Mouse (Mus musculus) heart, embryonic 10.5 days (tissue): Measurements from ENCODE around the gene Wdr19. TPM values are rescaled to one million over a fixed set of nuclear protein-coding genes. Genes with fewer than 3 reads are reported as not detected.
"Not testable (repeated sequence)": the region's sequence is repeated elsewhere in the genome, so short reads cannot be mapped to it uniquely, and the experiment has no call there.

Experiments used
- DNase-seq: peaks from one replicate; pipeline ENCODE4 v3.0.0-alpha.2; 2017; ENCODE audit warnings: low spot score
- H3K27ac ChIP-seq: fragments of 300-500 bp; sonication (generic); 2 replicates; pipeline ENCODE4 v1.5.1; 2016; ENCODE audit warnings: mild to moderate bottlenecking
- H3K27me3 ChIP-seq: fragments of 300-500 bp; sonication (generic); 2 replicates; pipeline ENCODE4 v1.6.1; 2016; ENCODE audit warnings: mild to moderate bottlenecking; ENCODE audit not compliant: poor library complexity, insufficient read depth, severe bottlenecking
- H3K36me3 ChIP-seq: fragments of 300-500 bp; sonication (generic); 2 replicates; pipeline ENCODE4 v1.6.1; 2016; ENCODE audit warnings: mild to moderate bottlenecking, moderate library complexity
- H3K4me1 ChIP-seq: fragments of 300-500 bp; sonication (generic); 2 replicates; pipeline ENCODE4 v1.6.1; 2016; ENCODE audit warnings: mild to moderate bottlenecking
- H3K4me3 ChIP-seq: fragments of 300-500 bp; sonication (generic); 2 replicates; pipeline ENCODE4 v1.5.1; 2016; ENCODE audit warnings: mild to moderate bottlenecking, moderate library complexity
- H3K9me3 ChIP-seq: fragments of 300-500 bp; sonication (generic); 2 replicates; pipeline ENCODE4 v1.6.1; 2016; ENCODE audit warnings: mild to moderate bottlenecking, moderate library complexity
- WGBS: fragments of 180-500 bp; shearing (Covaris S2); methylation state at CpG from one replicate; pipeline ENCODE4 v1.1.7; 2016; 5-methylcytosine and 5-hydroxymethylcytosine counted together
- polyA plus RNA-seq: library from polyadenylated mRNA; unstranded; fragments of >200 nt; fragmentation: Nextera tagmentation; extraction: Ambion mirVana; gene quantifications from 2 replicates; pipeline ENCODE4 v1.2.1, GENCODE M21; 2016

Gene Wdr19
- polyA plus RNA-seq, 1 experiment from 2014 or later = 7.3 TPM

GRCm38 (mm10) chr5:65287751-65288701 is 88.5 kb downstream of the Wdr19 start:
- H3K9me3 ChIP-seq = no peaks in the 10 kb centered on the region
- DNase-seq = no peak
- WGBS = 76% methylated on average over 24 of the region's 24 CpGs
- peaks cover 78% of the 10 kb centered on the region for H3K36me3 ChIP-seq
- no peak overlapping the region for H3K4me3 ChIP-seq
- H3K4me1 ChIP-seq = 0 out of 2 replicates have a peak, but pooled peaks cover 4% of the 10 kb centered on the region
- H3K27ac ChIP-seq = no peak overlapping the region
- H3K27me3 ChIP-seq = no peaks in the 10 kb centered on the region

- H3K27me3 ChIP-seq, H3K27ac ChIP-seq, H3K4me1 ChIP-seq, DNase-seq, H3K4me3 ChIP-seq, H3K9me3 ChIP-seq: not testable (repeated sequence)
- 74% methylated on average over 8 of the region's 8 CpGs for WGBS
- peaks cover 76% of the 10 kb centered on the region for H3K36me3 ChIP-seq
Measured at GRCm38 (mm10) chr5:65289009-65289408, 89.5 kb downstream of the Wdr19 start.

- 85% methylated on average over 6 of the region's 6 CpGs for WGBS
- no peaks in the 10 kb centered on the region for H3K27me3 ChIP-seq
- H3K9me3 ChIP-seq = no peaks in the 10 kb centered on the region
- no peak overlapping the region for H3K27ac ChIP-seq
- H3K36me3 ChIP-seq = peaks cover 75% of the 10 kb centered on the region
- DNase-seq = no peak
- H3K4me1 ChIP-seq = 0 out of 2 replicates have a peak, but pooled peaks cover 4% of the 10 kb centered on the region
- H3K4me3 ChIP-seq = no peak overlapping the region
Measured at GRCm38 (mm10) chr5:65293627-65294026, 94.1 kb downstream of the Wdr19 start.

GRCm38 (mm10) chr5:65294270-65294669 is 94.8 kb downstream of the Wdr19 start:
- Histone ChIP-seq H3K27me3 (no peaks in the 10 kb centered on the region), H3K4me3 (no peak overlapping the region), H3K36me3 (peaks cover 80% of the 10 kb centered on the region), H3K4me1 (0 out of 2 replicates have a peak, but pooled peaks cover 2% of the 10 kb centered on the region), H3K9me3 (no peaks in the 10 kb centered on the region), H3K27ac (no peak overlapping the region)
- WGBS = 56% methylated on average over 2 of the region's 2 CpGs
- no peak for DNase-seq

GRCm38 (mm10) chr5:65298167-65298950 is 98.9 kb downstream of the Wdr19 start:
- WGBS = 51% methylated on average over 7 of the region's 7 CpGs
- Histone ChIP-seq H3K36me3 (peaks cover 72% of the 10 kb centered on the region), H3K27ac (no peak overlapping the region), H3K4me3 (no peak overlapping the region), H3K27me3 (no peaks in the 10 kb centered on the region), H3K4me1 (0 out of 2 replicates have a peak, but pooled peaks cover 2% of the 10 kb centered on the region), H3K9me3 (no peaks in the 10 kb centered on the region)
- DNase-seq = no peak

- not testable (repeated sequence) for DNase-seq, H3K9me3 ChIP-seq, H3K27ac ChIP-seq, H3K27me3 ChIP-seq, H3K4me3 ChIP-seq, H3K4me1 ChIP-seq
- WGBS = 86% methylated on average over 1 of the region's 1 CpGs
- H3K36me3 ChIP-seq = peaks cover 73% of the 10 kb centered on the region
Measured at GRCm38 (mm10) chr5:65299623-65300022, 100.1 kb downstream of the Wdr19 start.

GRCm38 (mm10) chr5:65300121-65300520 is 100.6 kb downstream of the Wdr19 start:
- Histone ChIP-seq H3K4me3 (no peak overlapping the region), H3K9me3 (no peaks in the 10 kb centered on the region), H3K36me3 (peaks cover 74% of the 10 kb centered on the region), H3K4me1 (0 out of 2 replicates have a peak, but pooled peaks cover 2% of the 10 kb centered on the region), H3K27me3 (no peaks in the 10 kb centered on the region), H3K27ac (no peak overlapping the region)
- 90% methylated on average over 9 of the region's 9 CpGs for WGBS
- no peak for DNase-seq

GRCm38 (mm10) chr5:65305516-65305915 is 106.0 kb downstream of the Wdr19 start:
- Histone ChIP-seq H3K4me3 (no peak overlapping the region), H3K36me3 (peaks cover 56% of the 10 kb centered on the region), H3K4me1 (no peaks in the 10 kb centered on the region), H3K9me3 (no peaks in the 10 kb centered on the region), H3K27ac (no peak overlapping the region), H3K27me3 (no peaks in the 10 kb centered on the region)
- WGBS = 76% methylated on average over 9 of the region's 9 CpGs
- DNase-seq = no peak

- no peaks in the 10 kb centered on the region for H3K9me3 ChIP-seq
- no peak overlapping the region for H3K27ac ChIP-seq
- WGBS = 94% methylated on average over 7 of the region's 7 CpGs
- H3K36me3 ChIP-seq = peaks cover 60% of the 10 kb centered on the region
- H3K27me3 ChIP-seq = no peaks in the 10 kb centered on the region
- no peak overlapping the region for H3K4me3 ChIP-seq
- no peaks in the 10 kb centered on the region for H3K4me1 ChIP-seq
- peak; percentile 51 for DNase-seq
Measured at GRCm38 (mm10) chr5:65308208-65308607, 108.7 kb downstream of the Wdr19 start.

- no peaks in the 10 kb centered on the region for H3K9me3 ChIP-seq
- WGBS = 91% methylated on average over 3 of the region's 3 CpGs
- peaks cover 60% of the 10 kb centered on the region for H3K36me3 ChIP-seq
- H3K4me3 ChIP-seq = no peak overlapping the region
- H3K27ac ChIP-seq = no peak overlapping the region
- H3K27me3 ChIP-seq = no peaks in the 10 kb centered on the region
- DNase-seq = no peak
- no peaks in the 10 kb centered on the region for H3K4me1 ChIP-seq
Measured at GRCm38 (mm10) chr5:65308866-65309265, 109.4 kb downstream of the Wdr19 start.
